Mouse (Mus musculus) heart, adult 2 months (tissue): ENCODE results near the gene Gm49321. TPM values are rescaled to one million over a fixed set of nuclear protein-coding genes. Genes with fewer than 3 reads are reported as not detected.

Experiments
- DNase-seq, 2 experiments: peaks; one replicate each; pipeline ENCODE4 v3.0.0; 2021
- H3K27ac ChIP-seq: fragments of 200-600 bp; 2 replicates; pipeline ENCODE4 v1.8.1; 2022
- H3K27me3 ChIP-seq: fragments of 200-500 bp; 2 replicates; pipeline ENCODE4 v1.6.1; 2012; ENCODE audit warnings: mild to moderate bottlenecking, low read length, inconsistent platforms, mixed read lengths; ENCODE audit not compliant: control insufficient read depth, insufficient read depth
- H3K36me3 ChIP-seq: fragments of 200-500 bp; 2 replicates; pipeline ENCODE4 v1.6.1; 2012; ENCODE audit warnings: low read length, inconsistent platforms; ENCODE audit not compliant: control insufficient read depth, insufficient read depth
- H3K4me1 ChIP-seq: fragments of 200-500 bp; 2 replicates; pipeline ENCODE4 v1.6.1; 2011; ENCODE audit warnings: low read length; ENCODE audit not compliant: control insufficient read depth, insufficient read depth
- H3K4me3 ChIP-seq: fragments of 200-600 bp; 2 replicates; pipeline ENCODE4 v1.8.1; 2022
- H3K79me2 ChIP-seq: fragments of 200-500 bp; replicated peaks from 2 replicates; pipeline ENCODE4 v1.6.1; 2012; ENCODE audit warnings: mild to moderate bottlenecking, inconsistent platforms, low read length, moderate library complexity, mixed read lengths; ENCODE audit not compliant: control insufficient read depth, insufficient read depth
- H3K9ac ChIP-seq: fragments of 200-500 bp; 2 replicates; pipeline ENCODE4 v1.6.1; 2012; ENCODE audit warnings: low read depth, mild to moderate bottlenecking, control low read depth, inconsistent platforms, low read length, mixed read lengths
- CTCF ChIP-seq: fragments of 200-600 bp; IDR thresholded peaks from 2 replicates; pipeline ENCODE4 v1.8.1; 2022; ENCODE audit warnings: antibody characterized with exemption, mild to moderate bottlenecking, moderate library complexity
- EP300 ChIP-seq: fragments of 200-500 bp; IDR thresholded peaks from 2 replicates; pipeline ENCODE4 v1.6.1; 2011; ENCODE audit warnings: low read depth, low read length, control low read depth; ENCODE audit not compliant: insufficient read depth
- POLR2A ChIP-seq: fragments of 200-500 bp; IDR thresholded peaks from 2 replicates; pipeline ENCODE4 v1.6.1; 2011; ENCODE audit warnings: mild to moderate bottlenecking, low read depth, low read length, control low read depth; ENCODE audit not compliant: insufficient read depth
- WGBS: fragments of 180-500 bp; shearing (Covaris S2); methylation state at CpG from one replicate; pipeline ENCODE4 v1.1.7; 2018; 5-methylcytosine and 5-hydroxymethylcytosine counted together
- intact Hi-C: fragments of 180-260 bp; cut with DNase I; formaldehyde crosslinking; loops from one replicate; pipeline ENCODE4 v1.15.1; 2025
- polyA plus RNA-seq: library from polyadenylated mRNA; depleted of rRNA; stranded (reverse); fragments of >200 nt; gene quantifications from 2 replicates; pipeline ENCODE4 v1.2.3, GENCODE M21; 2012
- total RNA-seq, 2 experiments: library from RNA; stranded (reverse); gene quantifications; 2 replicates each; pipeline ENCODE4 v1.2.3; 2021

The Gm49321 gene
- total and polyA plus RNA-seq, 3 experiments: 6.9 to 7.2 TPM; not detected in 1

- Histone ChIP-seq H3K36me3 (peaks cover 2% of the 10 kb centered on the region), H3K4me3 (no peak overlapping the region), H3K9ac (no peak overlapping the region), H3K79me2 (no peaks in the 10 kb centered on the region), H3K27me3 (no peaks in the 10 kb centered on the region), H3K4me1 (peaks cover 2% of the 10 kb centered on the region; the same call in 1 of the 2 replicates), H3K27ac (no peak overlapping the region)
- DNase-seq: no peak
- intact Hi-C loops: no loop called here
- 84% methylated on average over 7 of the region's 7 CpGs for WGBS
- TF ChIP-seq CTCF (no peak), EP300 (no peak), POLR2A (no peak)
These were observed 48.8 kb downstream of the Gm49321 start for GRCm38 (mm10) chr12:73986299-73986698.

DNA sequence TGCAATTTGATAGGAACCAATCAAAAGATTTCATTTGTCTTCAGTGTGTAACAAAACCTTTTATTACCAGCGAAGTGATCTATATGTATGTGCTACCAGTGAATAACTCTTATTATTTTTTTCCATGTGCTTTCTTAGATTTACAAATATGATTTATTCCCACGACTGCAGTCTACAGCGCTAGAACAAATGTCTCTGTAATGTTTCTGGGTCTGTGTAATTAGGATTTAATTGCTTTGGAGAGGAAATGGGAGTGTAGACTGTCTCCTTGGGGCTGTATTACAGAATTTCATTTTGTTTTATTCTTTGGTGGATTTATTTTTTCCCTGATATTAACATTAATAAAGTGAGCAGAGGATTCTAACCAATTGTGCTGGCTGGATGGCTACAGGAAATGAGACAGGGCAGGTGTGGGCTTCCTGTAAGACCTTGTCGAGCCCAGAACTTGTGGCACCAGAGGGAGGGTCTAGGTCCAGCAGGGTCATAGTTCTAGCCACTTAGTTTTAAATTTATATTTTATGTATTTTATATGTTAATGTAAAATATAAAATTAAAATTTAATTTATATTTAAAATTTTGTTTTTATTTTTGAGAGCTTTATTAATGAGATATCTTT is 51.0 kb downstream of the Gm49321 start:
- 76% methylated on average over 4 of the region's 4 CpGs for WGBS

DNA sequence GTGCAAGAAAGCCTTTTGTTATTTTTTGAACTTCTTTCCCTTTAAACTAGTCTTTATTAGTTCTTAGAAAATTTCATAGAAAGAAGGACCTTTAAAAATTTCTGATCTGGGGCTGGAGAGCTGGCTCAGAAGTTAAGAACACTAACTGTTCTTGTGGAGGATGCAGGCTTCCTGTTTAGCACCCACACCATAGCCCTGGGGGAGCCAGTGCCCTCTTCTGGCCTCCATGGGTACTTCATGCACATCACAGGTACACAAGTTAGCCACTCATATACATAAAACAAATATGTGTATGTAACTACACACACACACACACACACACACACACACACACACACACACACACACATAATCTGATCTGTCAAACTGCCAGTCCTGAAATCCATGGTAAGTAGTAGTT is 52.1 kb downstream of the Gm49321 start:
- intact Hi-C loops: loop anchor here (2.0 kb wide), 1 partner anchor 283 kb away; no protein-coding TSS in a partner anchor
- H3K4me3 ChIP-seq: no peak overlapping the region
- peak; percentile 38 to 64 for DNase-seq

More for the DNA sequence above, 51.0 kb downstream of the Gm49321 start:
- H3K27me3 ChIP-seq: no peaks in the 10 kb centered on the region
- no peak for DNase-seq
- no peaks in the 10 kb centered on the region for H3K79me2 ChIP-seq
- H3K9ac ChIP-seq: no peak overlapping the region
- no peak for TF ChIP-seq POLR2A
- TF ChIP-seq CTCF: no peak
- no peak for TF ChIP-seq EP300
- peaks cover 2% of the 10 kb centered on the region; the same call in 1 of the 2 replicates for H3K4me1 ChIP-seq
- no peak overlapping the region for H3K4me3 ChIP-seq
- peaks cover 2% of the 10 kb centered on the region for H3K36me3 ChIP-seq
- intact Hi-C loops: loop anchor here (2.0 kb wide), 1 partner anchor 282 kb away; no protein-coding TSS in a partner anchor
- H3K27ac ChIP-seq: no peak overlapping the region

GRCm38 (mm10) chr12:73996906-73997296 is 59.4 kb downstream of the Gm49321 start:
- peaks cover 15% of the 10 kb centered on the region for H3K27me3 ChIP-seq
- H3K36me3 ChIP-seq: no peaks in the 10 kb centered on the region
- no peak for TF ChIP-seq CTCF
- no peak for TF ChIP-seq EP300
- WGBS: 66% methylated on average over 12 of the region's 12 CpGs
- intact Hi-C loops: no loop called here
- no peak overlapping the region for H3K27ac ChIP-seq
- no peak overlapping the region for H3K9ac ChIP-seq
- no peak overlapping the region for H3K4me3 ChIP-seq
- no peaks in the 10 kb centered on the region for H3K4me1 ChIP-seq
- H3K79me2 ChIP-seq: no peaks in the 10 kb centered on the region
- DNase-seq: no peak

More for the DNA sequence above, 52.1 kb downstream of the Gm49321 start:
- Histone ChIP-seq H3K27ac (no peak overlapping the region), H3K79me2 (no peaks in the 10 kb centered on the region), H3K9ac (no peak overlapping the region), H3K36me3 (no peaks in the 10 kb centered on the region; the same call in 1 of the 2 replicates), H3K27me3 (no peaks in the 10 kb centered on the region), H3K4me1 (peaks cover 2% of the 10 kb centered on the region; the same call in 1 of the 2 replicates)
- TF ChIP-seq POLR2A (no peak), EP300 (no peak), CTCF (peak; percentile 77)

- no peak within 1 kb of the TSS for H3K4me3 ChIP-seq
- intact Hi-C loops: no loop called here
- no peak within 1 kb of the TSS for H3K9ac ChIP-seq
- peaks cover 15% of the 10 kb centered on the region for H3K27me3 ChIP-seq
- no peaks in the 10 kb centered on the region for H3K36me3 ChIP-seq
- TF ChIP-seq POLR2A (no peak), CTCF (no peak), EP300 (no peak)
- no peaks in the 10 kb centered on the region for H3K79me2 ChIP-seq
- no peak for DNase-seq
- H3K27ac ChIP-seq: no peak within 1 kb of the TSS
- 1% methylated on average over 67 of the region's 67 CpGs for WGBS
- no peaks in the 10 kb centered on the region for H3K4me1 ChIP-seq
These were observed 60.1 kb downstream of the Gm49321 start, which contains the start of gene Syt16 for GRCm38 (mm10) chr12:73997297-73998127. Syt16 (plus strand) TSS chr12:73997661.

GRCm38 (mm10) chr12:73998128-73998456 is 60.6 kb downstream of the Gm49321 start:
- H3K9ac ChIP-seq: no peak overlapping the region
- intact Hi-C loops: no loop called here
- TF ChIP-seq POLR2A (no peak), EP300 (no peak), CTCF (no peak)
- no peak overlapping the region for H3K4me3 ChIP-seq
- DNase-seq: no peak
- peaks cover 15% of the 10 kb centered on the region for H3K27me3 ChIP-seq
- no peaks in the 10 kb centered on the region for H3K36me3 ChIP-seq
- no peaks in the 10 kb centered on the region for H3K79me2 ChIP-seq
- no peak overlapping the region for H3K27ac ChIP-seq
- H3K4me1 ChIP-seq: no peaks in the 10 kb centered on the region
- WGBS: 48% methylated on average over 5 of the region's 5 CpGs
